Mouse (Mus musculus): ENCODE data around the gene Tmem94. TPM values are rescaled to one million over a fixed set of nuclear protein-coding genes. Genes with fewer than 3 reads are reported as not detected.

Tmem94 gene
- polyA plus RNA-seq, 1 experiment from 2014 or later: 24.6 TPM

DNA sequence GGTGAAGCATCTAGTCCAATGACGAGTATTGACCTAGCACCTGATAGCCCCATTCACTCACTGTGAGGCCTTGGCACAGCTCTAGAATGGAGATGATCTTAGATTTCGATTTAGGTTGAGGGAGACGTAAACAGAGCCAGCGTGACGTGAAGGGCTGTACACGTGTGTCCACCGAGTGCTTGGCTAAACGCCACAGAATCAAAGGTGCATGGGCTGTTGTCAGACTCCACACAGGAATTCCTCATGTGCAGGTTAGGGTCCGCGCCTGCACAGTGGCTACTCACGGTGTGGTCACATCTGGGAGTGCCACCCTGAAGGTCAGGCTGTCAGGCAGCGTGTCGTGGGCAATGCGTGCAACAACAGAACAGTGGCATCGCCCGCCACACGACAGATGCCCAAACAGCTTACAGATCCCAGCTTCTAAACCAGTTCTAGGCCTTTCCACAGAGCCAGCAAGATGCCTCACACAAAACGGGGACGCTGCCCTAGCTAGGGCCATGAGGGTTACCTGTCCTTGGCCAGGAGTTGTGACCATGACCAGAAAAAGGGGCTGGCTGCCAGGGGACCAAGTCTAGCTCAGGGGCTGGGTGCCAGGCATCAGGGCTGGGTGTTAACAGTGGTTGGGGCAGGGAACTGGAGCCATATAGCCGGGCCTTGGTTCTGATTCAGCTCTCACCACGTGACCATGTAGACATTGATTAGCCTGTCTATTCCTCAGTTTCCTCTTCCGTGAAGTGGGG, 72.5 kb downstream of the Tmem94 start:
- no peak overlapping the region for H3K4me3 ChIP-seq
- H3K36me3 ChIP-seq: no peaks in the 10 kb centered on the region
- ATAC-seq (ENCODE audit: borderline replicate concordance, extremely low read depth, low FRiP score, low TSS enrichment): no peak
- no peak overlapping the region for H3K9ac ChIP-seq
- no peak overlapping the region for H3K4me2 ChIP-seq
- H3K27me3 ChIP-seq: no peaks in the 10 kb centered on the region
- peak overlapping the region; percentile 75 for H3K27ac ChIP-seq
- WGBS: 76% methylated on average over 22 of the region's 22 CpGs
- no peaks in the 10 kb centered on the region for H3K9me3 ChIP-seq
- H3K4me1 ChIP-seq: peaks cover 89% of the 10 kb centered on the region

GRCm38 (mm10) chr11:115838895-115839311, 73.7 kb downstream of the Tmem94 start:
- Histone ChIP-seq H3K4me3 (no peak overlapping the region), H3K4me1 (peaks cover 87% of the 10 kb centered on the region), H3K36me3 (no peaks in the 10 kb centered on the region), H3K9ac (no peak overlapping the region), H3K27ac (peak overlapping the region; percentile 75), H3K9me3 (no peaks in the 10 kb centered on the region), H3K4me2 (peak overlapping the region; percentile 1; the same call in 1 of the 2 replicates), H3K27me3 (no peaks in the 10 kb centered on the region)
- WGBS: 36% methylated on average over 4 of the region's 4 CpGs
- no peak for ATAC-seq (ENCODE audit: borderline replicate concordance, extremely low read depth, low FRiP score, low TSS enrichment)

GRCm38 (mm10) chr11:115839732-115840131, 74.5 kb downstream of the Tmem94 start:
- H3K4me1 ChIP-seq: peaks cover 84% of the 10 kb centered on the region
- H3K27me3 ChIP-seq: no peaks in the 10 kb centered on the region
- ATAC-seq (ENCODE audit: borderline replicate concordance, extremely low read depth, low FRiP score, low TSS enrichment): no peak
- 50% methylated on average over 3 of the region's 3 CpGs for WGBS
- H3K4me3 ChIP-seq: no peak overlapping the region
- H3K4me2 ChIP-seq: no peak overlapping the region
- H3K9ac ChIP-seq: no peak overlapping the region
- no peaks in the 10 kb centered on the region for H3K9me3 ChIP-seq
- peak overlapping the region; percentile 75 for H3K27ac ChIP-seq
- no peaks in the 10 kb centered on the region for H3K36me3 ChIP-seq

DNA sequence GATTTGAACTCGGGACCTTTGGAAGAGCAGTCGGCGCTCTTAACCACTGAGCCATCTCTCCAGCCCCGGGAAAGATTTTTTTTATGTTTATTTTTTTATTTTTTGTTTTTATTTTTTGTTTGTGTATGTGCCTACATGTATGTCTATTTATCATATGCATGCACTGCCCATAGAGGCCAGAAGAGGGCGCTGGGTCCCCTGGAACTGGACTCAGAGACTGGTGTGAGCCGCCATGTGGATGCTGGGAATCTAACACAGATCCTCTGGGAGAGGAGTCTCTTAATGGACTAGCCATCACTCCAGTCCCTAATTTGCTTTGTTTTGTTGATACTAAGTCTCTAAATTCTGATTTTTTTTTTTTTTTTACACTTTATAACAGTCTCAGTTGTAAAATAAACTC, 75.8 kb downstream of the Tmem94 start:
- H3K9ac ChIP-seq: no peak overlapping the region
- H3K4me2 ChIP-seq: no peak overlapping the region
- ATAC-seq (ENCODE audit: borderline replicate concordance, extremely low read depth, low FRiP score, low TSS enrichment): no peak
- H3K9me3 ChIP-seq: 0 out of 2 replicates have a peak, but pooled peaks cover 4% of the 10 kb centered on the region
- peaks cover 13% of the 10 kb centered on the region for H3K36me3 ChIP-seq
- H3K4me1 ChIP-seq: peaks cover 72% of the 10 kb centered on the region
- peak overlapping the region; percentile 92 for H3K27ac ChIP-seq
- no peaks in the 10 kb centered on the region for H3K27me3 ChIP-seq
- no peak overlapping the region for H3K4me3 ChIP-seq
- 85% methylated on average over 6 of the region's 6 CpGs for WGBS

GRCm38 (mm10) chr11:115841961-115842550, 76.8 kb downstream of the Tmem94 start:
- H3K4me2 ChIP-seq: peak overlapping the region; percentile 10; the same call in 1 of the 2 replicates
- WGBS: 17% methylated on average over 6 of the region's 6 CpGs

DNA sequence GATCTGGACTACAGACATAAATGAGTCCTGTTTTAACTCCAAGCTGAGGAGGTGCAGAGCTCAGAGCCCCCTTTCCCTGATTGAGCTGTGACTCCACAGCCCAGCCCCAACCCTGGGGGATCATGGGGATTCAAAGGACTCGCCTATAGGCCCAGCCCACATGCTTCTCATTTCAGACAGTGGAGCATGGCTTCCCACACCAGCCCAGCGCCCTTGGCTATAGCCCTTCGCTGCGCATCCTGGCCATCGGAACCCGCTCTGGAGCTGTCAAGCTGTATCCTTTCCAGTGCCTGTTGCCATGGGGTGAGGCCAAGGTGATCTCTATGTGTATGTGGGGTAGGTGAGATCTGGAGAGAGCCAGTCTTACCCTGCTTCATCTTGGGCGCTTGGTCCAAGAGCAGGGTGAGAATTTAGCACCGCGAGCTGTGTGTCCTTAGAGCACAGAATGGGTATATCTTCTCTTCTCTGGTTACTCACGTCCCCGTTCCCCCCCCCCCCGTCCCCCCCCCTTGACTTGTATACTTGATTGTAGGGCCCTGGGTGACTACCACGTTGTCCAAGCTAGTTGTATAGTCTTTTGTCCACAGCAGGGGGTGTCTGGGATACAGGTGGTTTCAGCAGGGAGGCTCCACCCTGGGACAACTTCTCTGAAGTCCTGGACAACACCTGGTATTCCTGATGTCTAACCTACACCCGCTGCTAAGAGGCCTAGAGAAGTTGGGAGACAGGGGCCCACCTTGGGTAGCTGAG, 78.1 kb downstream of the Tmem94 start:
- Histone ChIP-seq H3K36me3 (peaks cover 29% of the 10 kb centered on the region), H3K4me3 (no peak overlapping the region), H3K27me3 (no peaks in the 10 kb centered on the region), H3K9me3 (0 out of 2 replicates have a peak, but pooled peaks cover 4% of the 10 kb centered on the region), H3K27ac (peak overlapping the region; percentile 92), H3K9ac (no peak overlapping the region), H3K4me2 (no peak overlapping the region), H3K4me1 (peaks cover 51% of the 10 kb centered on the region)
- ATAC-seq (ENCODE audit: borderline replicate concordance, extremely low read depth, low FRiP score, low TSS enrichment): no peak
- WGBS: 75% methylated on average over 12 of the region's 14 CpGs

More at GRCm38 (mm10) chr11:115841961-115842550, 76.8 kb downstream of the Tmem94 start:
- H3K9me3 ChIP-seq: 0 out of 2 replicates have a peak, but pooled peaks cover 4% of the 10 kb centered on the region
- H3K4me1 ChIP-seq: peaks cover 64% of the 10 kb centered on the region
- H3K36me3 ChIP-seq: peaks cover 22% of the 10 kb centered on the region
- no peak overlapping the region for H3K9ac ChIP-seq
- no peak overlapping the region for H3K4me3 ChIP-seq
- H3K27me3 ChIP-seq: no peaks in the 10 kb centered on the region
- H3K27ac ChIP-seq: peak overlapping the region; percentile 92
- peak; percentile 65 for ATAC-seq (ENCODE audit: borderline replicate concordance, extremely low read depth, low FRiP score, low TSS enrichment)

- no peaks in the 10 kb centered on the region for H3K27me3 ChIP-seq
- H3K27ac ChIP-seq: peak overlapping the region; percentile 65
- WGBS: 77% methylated on average over 5 of the region's 5 CpGs
- ATAC-seq (ENCODE audit: borderline replicate concordance, extremely low read depth, low FRiP score, low TSS enrichment): no peak
- H3K36me3 ChIP-seq: peaks cover 29% of the 10 kb centered on the region
- H3K4me2 ChIP-seq: no peak overlapping the region
- H3K9me3 ChIP-seq: 0 out of 2 replicates have a peak, but pooled peaks cover 4% of the 10 kb centered on the region
- peaks cover 46% of the 10 kb centered on the region for H3K4me1 ChIP-seq
- H3K9ac ChIP-seq: no peak overlapping the region
- no peak overlapping the region for H3K4me3 ChIP-seq
These were observed 78.6 kb downstream of the Tmem94 start for GRCm38 (mm10) chr11:115843891-115844239.

DNA sequence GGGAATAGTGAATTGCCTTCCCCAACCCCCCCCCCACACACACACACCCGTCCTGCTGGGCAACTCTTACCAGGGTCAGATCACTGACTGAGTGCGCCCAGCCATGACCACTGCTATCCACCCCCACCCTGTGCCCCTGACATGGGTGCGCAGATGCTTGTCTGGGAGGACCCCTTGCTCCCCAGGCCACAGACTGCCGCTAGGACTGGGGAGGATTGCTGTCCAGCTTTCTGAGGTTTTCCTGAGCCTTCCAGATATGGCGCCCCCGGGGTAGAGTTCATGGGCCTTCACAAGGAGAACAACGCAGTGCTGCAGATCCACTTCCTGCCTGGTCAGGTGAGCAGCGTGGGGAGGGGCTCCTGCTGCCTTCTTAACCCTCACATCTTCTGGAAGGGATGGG, 79.0 kb downstream of the Tmem94 start:
- H3K27ac ChIP-seq: peak overlapping the region; percentile 65
- no peaks in the 10 kb centered on the region for H3K27me3 ChIP-seq
- WGBS: 56% methylated on average over 8 of the region's 8 CpGs
- H3K4me3 ChIP-seq: no peak overlapping the region
- no peak overlapping the region for H3K9ac ChIP-seq
- no peak for ATAC-seq (ENCODE audit: borderline replicate concordance, extremely low read depth, low FRiP score, low TSS enrichment)
- peaks cover 29% of the 10 kb centered on the region for H3K36me3 ChIP-seq
- 0 out of 2 replicates have a peak, but pooled peaks cover 4% of the 10 kb centered on the region for H3K9me3 ChIP-seq
- H3K4me1 ChIP-seq: peaks cover 42% of the 10 kb centered on the region
- no peak overlapping the region for H3K4me2 ChIP-seq

GRCm38 (mm10) chr11:115845819-115846218, 80.6 kb downstream of the Tmem94 start:
- H3K27me3 ChIP-seq: no peaks in the 10 kb centered on the region

More at GRCm38 (mm10) chr11:115845819-115846218, 80.6 kb downstream of the Tmem94 start:
- peaks cover 30% of the 10 kb centered on the region for H3K4me1 ChIP-seq
- H3K4me3 ChIP-seq: no peak overlapping the region
- H3K27ac ChIP-seq: no peak overlapping the region
- 95% methylated on average over 2 of the region's 2 CpGs for WGBS
- no peak for ATAC-seq (ENCODE audit: borderline replicate concordance, extremely low read depth, low FRiP score, low TSS enrichment)
- 0 out of 2 replicates have a peak, but pooled peaks cover 4% of the 10 kb centered on the region for H3K9me3 ChIP-seq
- H3K4me2 ChIP-seq: no peak overlapping the region
- peaks cover 36% of the 10 kb centered on the region for H3K36me3 ChIP-seq
- H3K9ac ChIP-seq: no peak overlapping the region

All from lung, embryonic 15.5 days (tissue).